Mouse (Mus musculus) myocyte (in vitro differentiated cells): Measurements from ENCODE around the gene Tmem127. TPM values are rescaled to one million over a fixed set of nuclear protein-coding genes. Genes with fewer than 3 reads are reported as not detected.

Experiments
- H3K27me3 ChIP-seq: one replicate; pipeline ENCODE4 v1.6.1; 2011; ENCODE audit not compliant: control insufficient read depth, insufficient read depth, insufficient read length
- H3K36me3 ChIP-seq: one replicate; pipeline ENCODE4 v1.6.1; 2011; ENCODE audit not compliant: control insufficient read depth, insufficient read depth
- H3K4me2 ChIP-seq: one replicate; pipeline ENCODE4 v1.6.1; 2011; ENCODE audit warnings: low read depth, control low read depth
- H3K4me3 ChIP-seq: one replicate; pipeline ENCODE4 v1.5.1; 2011; ENCODE audit warnings: mild to moderate bottlenecking, control low read depth, moderate library complexity
- H3K79me2 ChIP-seq: one replicate; pipeline ENCODE4 v1.6.1; 2011; ENCODE audit not compliant: control insufficient read depth, insufficient read depth
- H3ac ChIP-seq: one replicate; pipeline ENCODE4 v1.6.1; 2011; ENCODE audit not compliant: control insufficient read depth, insufficient read length
- CEBPB ChIP-seq: IDR thresholded peaks from 2 replicates; pipeline ENCODE4 v1.6.1; 2011; ENCODE audit warnings: mild to moderate bottlenecking, moderate library complexity; ENCODE audit not compliant: poor library complexity, insufficient read depth, severe bottlenecking
- E2F4 ChIP-seq: IDR thresholded peaks from one replicate; pipeline ENCODE4 v1.6.1; 2011; ENCODE audit warnings: mild to moderate bottlenecking, control low read depth, moderate library complexity; ENCODE audit not compliant: insufficient read depth
- MAX ChIP-seq: IDR thresholded peaks from one replicate; pipeline ENCODE4 v1.6.1; 2011; ENCODE audit warnings: low read depth, mild to moderate bottlenecking, control low read depth
- MYOD1 ChIP-seq, 3 experiments: IDR thresholded peaks; one replicate each; pipeline ENCODE4 v1.6.1; 2011; ENCODE audit warnings: control low read depth in 2 of 3, low read depth in 2 of 3, mild to moderate bottlenecking in 2 of 3, moderate library complexity in 1 of 3; ENCODE audit not compliant: insufficient read length in 2 of 3, control insufficient read depth in 1 of 3
- MYOG ChIP-seq, 3 experiments: IDR thresholded peaks; one replicate each; pipeline ENCODE4 v1.6.1; 2011; ENCODE audit warnings: control low read depth in 2 of 3, low read depth in 2 of 3, mild to moderate bottlenecking in 2 of 3; ENCODE audit not compliant: insufficient read length in 2 of 3, control insufficient read depth in 1 of 3, insufficient read depth in 1 of 3
- POLR2A ChIP-seq: IDR thresholded peaks from one replicate; pipeline ENCODE4 v1.6.1; 2011; ENCODE audit warnings: low read depth, mild to moderate bottlenecking, control low read depth, moderate library complexity; ENCODE audit not compliant: insufficient read length
- POLR2AphosphoS2 ChIP-seq: IDR thresholded peaks from one replicate; pipeline ENCODE4 v1.6.1; 2011; ENCODE audit warnings: low read depth, control low read depth; ENCODE audit not compliant: insufficient read length
- REST ChIP-seq: IDR thresholded peaks from one replicate; pipeline ENCODE4 v1.6.1; 2011; ENCODE audit warnings: mild to moderate bottlenecking, control low read depth, moderate library complexity; ENCODE audit not compliant: insufficient read depth, insufficient read length
- SRF ChIP-seq: IDR thresholded peaks from one replicate; pipeline ENCODE4 v1.6.1; 2011; ENCODE audit warnings: low read depth; ENCODE audit not compliant: control insufficient read depth, insufficient read length
- TCF12 ChIP-seq: IDR thresholded peaks from one replicate; pipeline ENCODE4 v1.6.1; 2011; ENCODE audit warnings: mild to moderate bottlenecking, control low read depth; ENCODE audit not compliant: poor library complexity, insufficient read depth, severe bottlenecking
- TCF3 ChIP-seq: IDR thresholded peaks from one replicate; pipeline ENCODE4 v1.6.1; 2011; ENCODE audit warnings: low read depth, control low read depth; ENCODE audit not compliant: insufficient read length
- USF1 ChIP-seq: IDR thresholded peaks from one replicate; pipeline ENCODE4 v1.6.1; 2011; ENCODE audit warnings: low read depth, mild to moderate bottlenecking, control low read depth, moderate library complexity
- polyA plus RNA-seq: library from polyadenylated mRNA; unstranded; fragments of >200 nt; fragmentation: generic; extraction: Trizol; gene quantifications from one replicate; pipeline ENCODE4 v1.2.1, GENCODE M21; 2012; ENCODE audit warnings: missing spikeins

Tmem127 gene
- polyA plus RNA-seq, 1 experiment: 23.0 TPM

DNA sequence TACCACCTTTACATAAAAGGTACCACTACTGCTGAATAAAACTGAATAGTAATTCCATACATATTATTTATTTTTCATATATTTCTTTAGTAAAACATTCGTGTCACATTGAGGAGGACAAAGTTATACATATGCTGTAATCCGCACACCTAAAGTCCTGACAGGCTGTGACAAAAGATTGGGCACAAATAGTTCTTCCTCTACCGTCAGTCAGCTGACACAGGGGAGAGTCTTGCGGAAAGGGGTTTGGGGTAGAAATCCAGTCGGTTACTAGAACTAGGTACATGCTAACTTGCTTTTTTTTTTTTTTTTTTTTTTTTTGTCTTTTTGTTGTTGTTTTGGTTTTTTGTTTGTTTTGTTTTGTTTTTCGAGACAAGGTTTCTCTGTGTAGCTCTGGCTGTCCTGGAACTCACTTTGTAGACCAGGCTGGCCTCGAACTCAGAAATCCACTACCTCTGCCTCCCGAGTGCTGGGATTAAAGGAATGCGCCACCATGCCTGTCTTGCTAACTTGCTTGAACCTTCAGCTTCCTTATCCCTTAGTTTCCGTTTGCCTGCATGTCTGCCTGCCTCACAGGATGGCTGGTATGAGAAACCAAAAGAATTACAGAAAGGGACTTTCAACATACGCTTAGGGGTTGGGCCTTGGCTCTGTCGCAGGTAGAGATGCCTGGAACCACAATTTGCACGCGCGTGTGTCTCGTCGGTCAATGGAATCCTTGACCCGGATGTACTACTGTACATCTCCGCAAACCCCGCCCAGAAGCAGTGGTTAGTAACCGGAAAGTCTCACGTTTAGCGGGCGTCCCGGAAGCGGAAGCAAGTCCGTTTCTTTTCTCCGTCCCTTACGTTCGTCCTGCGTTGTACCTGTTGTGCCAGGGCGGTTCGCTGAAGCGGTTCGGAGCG lies 39.9 kb upstream of the Tmem127 start, which contains the start of the genes 1810024B03Rik and Snrnp200:
TSS of gene 1810024B03Rik (minus strand) at position 734 of the 905 bp plus-strand sequence.
TSS of gene Snrnp200 (plus strand) at position 840 of the 905 bp plus-strand sequence.
- Histone ChIP-seq H3K4me2 (peak within 1 kb of the TSS; percentile 100), H3ac (peak within 1 kb of the TSS; percentile 10), H3K36me3 (peaks cover 25% of the 10 kb centered on the region), H3K79me2 (peaks cover 12% of the 10 kb centered on the region), H3K27me3 (no peaks in the 10 kb centered on the region), H3K4me3 (peak within 1 kb of the TSS; percentile 58)
- TF ChIP-seq CEBPB (no peak), REST (no peak), USF1 (no peak), POLR2AphosphoS2 (peak; percentile 54), POLR2A (peak; percentile 76), TCF12 (no peak), SRF (no peak), E2F4 (no peak)

DNA sequence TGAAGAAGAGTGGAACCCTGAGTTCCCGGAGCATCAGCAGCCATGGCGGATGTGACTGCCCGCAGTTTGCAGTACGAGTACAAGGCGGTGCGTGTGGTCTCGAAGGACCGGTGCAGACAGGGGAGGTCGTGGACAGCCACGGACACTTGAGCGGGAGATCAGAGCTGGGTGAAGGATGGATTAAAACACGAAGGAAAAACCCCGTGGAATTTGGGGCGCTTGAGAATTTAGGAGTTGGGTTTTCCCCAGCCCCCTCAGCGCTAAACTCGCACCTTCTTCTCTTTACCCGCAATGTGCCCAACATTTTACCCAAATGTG lies 39.3 kb upstream of the Tmem127 start:
- no peaks in the 10 kb centered on the region for H3K27me3 ChIP-seq
- TF ChIP-seq MAX (no peak), TCF12 (no peak), CEBPB (no peak), E2F4 (no peak), TCF3 (no peak), POLR2AphosphoS2 (no peak), SRF (no peak), USF1 (no peak), POLR2A (no peak), MYOD1 (IDR thresholded peaks at IDR 0.05; ENCODE audit: control insufficient read depth in 1 of 3, insufficient read length in 2 of 3, low read depth in 2 of 3) (no peak)
- peak overlapping the region; percentile 10 for H3ac ChIP-seq
- H3K4me2 ChIP-seq: peak overlapping the region; percentile 100
- H3K4me3 ChIP-seq: peak overlapping the region; percentile 58
- H3K36me3 ChIP-seq: peaks cover 25% of the 10 kb centered on the region
- H3K79me2 ChIP-seq: peaks cover 12% of the 10 kb centered on the region

DNA sequence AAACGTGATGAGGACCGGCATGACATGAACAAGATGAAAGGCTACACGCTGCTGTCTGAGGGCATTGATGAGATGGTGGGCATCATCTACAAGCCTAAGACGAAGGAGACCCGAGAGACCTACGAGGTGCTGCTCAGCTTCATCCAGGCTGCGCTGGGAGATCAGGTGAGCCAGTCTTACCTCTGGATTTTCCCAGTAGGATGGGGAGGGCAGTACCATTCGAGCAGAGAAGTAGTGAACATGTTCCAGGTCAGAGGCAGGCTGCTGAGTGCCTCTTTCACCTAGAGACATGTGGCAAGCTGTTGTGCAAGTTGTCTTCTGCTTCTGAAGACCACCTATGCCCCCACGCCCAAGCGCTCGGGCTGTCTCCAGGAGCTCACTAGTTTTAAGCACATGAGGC lies 37.0 kb upstream of the Tmem127 start:
- Histone ChIP-seq H3K27me3 (no peaks in the 10 kb centered on the region), H3K4me3 (no peak overlapping the region), H3K4me2 (no peak overlapping the region), H3K36me3 (peaks cover 38% of the 10 kb centered on the region), H3ac (no peak overlapping the region), H3K79me2 (peaks cover 12% of the 10 kb centered on the region)
- TF ChIP-seq SRF: no peak
- no peak for TF ChIP-seq MYOG (IDR thresholded peaks at IDR 0.05; ENCODE audit: control insufficient read depth in 1 of 3, insufficient read depth in 1 of 3, insufficient read length in 2 of 3, low read depth in 2 of 3)
- no peak for TF ChIP-seq POLR2A
- no peak for TF ChIP-seq USF1
- TF ChIP-seq E2F4: no peak
- no peak for TF ChIP-seq CEBPB
- TF ChIP-seq MAX: no peak
- no peak for TF ChIP-seq TCF3
- TF ChIP-seq TCF12: no peak
- TF ChIP-seq REST: no peak
- TF ChIP-seq POLR2AphosphoS2: no peak
- TF ChIP-seq MYOD1 (IDR thresholded peaks at IDR 0.05; ENCODE audit: control insufficient read depth in 1 of 3, insufficient read length in 2 of 3, low read depth in 2 of 3): no peak

DNA sequence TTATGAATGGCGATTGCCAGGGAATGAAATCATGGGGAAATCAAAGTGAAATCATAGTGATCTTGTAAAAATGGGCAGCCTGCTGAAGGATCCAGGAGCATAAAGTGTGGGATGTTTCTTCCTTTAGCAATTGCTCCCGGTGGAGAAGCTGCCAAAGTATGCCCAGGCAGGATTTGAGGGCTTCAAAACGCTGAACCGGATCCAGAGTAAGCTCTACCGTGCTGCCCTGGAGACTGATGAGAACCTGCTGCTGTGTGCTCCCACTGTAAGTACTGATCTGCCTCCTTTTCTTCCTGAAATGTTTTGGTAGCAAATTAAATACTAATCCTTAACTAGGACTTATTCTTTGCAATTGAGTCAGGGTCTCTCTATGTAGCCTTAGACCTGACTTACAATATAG lies 30.0 kb upstream of the Tmem127 start:
- H3ac ChIP-seq: no peak overlapping the region
- H3K36me3 ChIP-seq: peaks cover 67% of the 10 kb centered on the region
- TF ChIP-seq MYOD1 (IDR thresholded peaks at IDR 0.05; ENCODE audit: control insufficient read depth in 1 of 3, insufficient read length in 2 of 3, low read depth in 2 of 3) (no peak), CEBPB (no peak)
- H3K79me2 ChIP-seq: no peaks in the 10 kb centered on the region
- no peaks in the 10 kb centered on the region for H3K27me3 ChIP-seq
- H3K4me3 ChIP-seq: no peak overlapping the region
- no peak overlapping the region for H3K4me2 ChIP-seq

DNA sequence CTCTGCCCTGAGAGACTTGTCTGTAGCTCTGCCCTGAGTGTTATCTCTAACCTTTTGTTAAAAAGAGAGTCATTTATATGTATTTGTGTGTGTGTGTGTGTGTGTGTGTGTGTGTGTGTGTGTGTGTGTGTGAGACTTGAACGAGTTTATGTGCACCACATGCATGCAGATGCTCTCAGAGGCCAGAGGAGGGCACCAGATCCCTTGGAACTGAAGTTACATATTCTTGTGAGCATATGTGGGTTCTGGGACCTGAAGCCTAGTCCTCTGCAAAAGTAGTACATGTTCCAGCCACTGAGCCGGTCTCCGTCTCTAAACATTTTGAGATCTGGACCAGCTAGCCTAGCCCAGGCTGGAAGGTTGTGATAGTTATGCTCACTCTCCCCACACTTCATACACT lies 22.4 kb upstream of the Tmem127 start:
- Histone ChIP-seq H3K79me2 (no peaks in the 10 kb centered on the region), H3K4me2 (no peak overlapping the region), H3ac (no peak overlapping the region), H3K36me3 (peaks cover 71% of the 10 kb centered on the region), H3K4me3 (no peak overlapping the region), H3K27me3 (no peaks in the 10 kb centered on the region)
- TF ChIP-seq MYOG (IDR thresholded peaks at IDR 0.05; ENCODE audit: control insufficient read depth in 1 of 3, insufficient read depth in 1 of 3, insufficient read length in 2 of 3, low read depth in 2 of 3) (no peak), REST (no peak), TCF12 (no peak), CEBPB (no peak), SRF (no peak), MYOD1 (IDR thresholded peaks at IDR 0.05; ENCODE audit: control insufficient read depth in 1 of 3, insufficient read length in 2 of 3, low read depth in 2 of 3) (no peak), E2F4 (no peak), POLR2AphosphoS2 (no peak), USF1 (no peak), TCF3 (no peak)
